Mouse (Mus musculus): ENCODE results near the gene Ms4a14.

Gene Ms4a14

GRCm38 (mm10) chr19:11314354-11314753 is at the start of gene Ms4a14:
Gene Ms4a14, minus strand, starts transcription at chr19:11314454.
- 69% methylated on average over 1 of the region's 1 CpGs for WGBS

GRCm38 (mm10) chr19:11360106-11360505 is 45.9 kb upstream of the Ms4a14 start:
- 47% methylated on average over 3 of the region's 3 CpGs for WGBS

- 87% methylated on average over 7 of the region's 7 CpGs for WGBS
Measured at GRCm38 (mm10) chr19:11355730-11356129, 41.5 kb upstream of the Ms4a14 start.

GRCm38 (mm10) chr19:11351878-11352277 is 37.6 kb upstream of the Ms4a14 start:
- WGBS, result 38% methylated on average over 3 of the region's 3 CpGs

GRCm38 (mm10) chr19:11349698-11350481 is 35.6 kb upstream of the Ms4a14 start:
- 55% methylated on average over 7 of the region's 7 CpGs for WGBS

- WGBS, result 80% methylated on average over 6 of the region's 6 CpGs
Measured at GRCm38 (mm10) chr19:11335932-11336331, 21.7 kb upstream of the Ms4a14 start, which contains the start of gene Ms4a7. Gene Ms4a7, minus strand, starts transcription at chr19:11336146.

- WGBS, result 70% methylated on average over 1 of the region's 1 CpGs
Measured at GRCm38 (mm10) chr19:11321123-11321522, 6.9 kb upstream of the Ms4a14 start.

- 84% methylated on average over 4 of the region's 4 CpGs for WGBS
Measured at GRCm38 (mm10) chr19:11316786-11317185, 2.5 kb upstream of the Ms4a14 start.

GRCm38 (mm10) chr19:11299529-11299928 is 14.7 kb downstream of the Ms4a14 start:
- WGBS, result 42% methylated on average over 4 of the region's 4 CpGs

- WGBS, result 41% methylated on average over 2 of the region's 2 CpGs
Measured at GRCm38 (mm10) chr19:11298939-11299338, 15.3 kb downstream of the Ms4a14 start.

- 14% methylated on average over 3 of the region's 3 CpGs for WGBS
Measured at GRCm38 (mm10) chr19:11293616-11294015, 20.6 kb downstream of the Ms4a14 start.

GRCm38 (mm10) chr19:11292990-11293389 is 21.3 kb downstream of the Ms4a14 start:
- 4% methylated on average over 12 of the region's 12 CpGs for WGBS

- 94% methylated on average over 2 of the region's 2 CpGs for WGBS
Measured at GRCm38 (mm10) chr19:11283773-11284172, 30.5 kb downstream of the Ms4a14 start, which contains the start of gene Ms4a5. Gene Ms4a5, minus strand, starts transcription at chr19:11283873.

GRCm38 (mm10) chr19:11280223-11280622 is 34.0 kb downstream of the Ms4a14 start:
- 93% methylated on average over 3 of the region's 3 CpGs for WGBS

GRCm38 (mm10) chr19:11276431-11276830 is 37.8 kb downstream of the Ms4a14 start:
- WGBS, result 79% methylated on average over 5 of the region's 5 CpGs

- WGBS, result 80% methylated on average over 4 of the region's 4 CpGs
Measured at GRCm38 (mm10) chr19:11266956-11267355, 47.3 kb downstream of the Ms4a14 start.

GRCm38 (mm10) chr19:11266052-11266845 is 48.0 kb downstream of the Ms4a14 start, which contains the start of gene Ms4a1:
Gene Ms4a1, minus strand, starts transcription at chr19:11266241.
- WGBS, result 84% methylated on average over 8 of the region's 8 CpGs

GRCm38 (mm10) chr19:11264602-11265185 is 49.6 kb downstream of the Ms4a14 start:
- WGBS, result 84% methylated on average over 9 of the region's 9 CpGs

- 81% methylated on average over 3 of the region's 3 CpGs for WGBS
Measured at GRCm38 (mm10) chr19:11263549-11263948, 50.7 kb downstream of the Ms4a14 start.

- WGBS, result 72% methylated on average over 4 of the region's 4 CpGs
Measured at GRCm38 (mm10) chr19:11262932-11263331, 51.3 kb downstream of the Ms4a14 start.

- 90% methylated on average over 2 of the region's 2 CpGs for WGBS
Measured at GRCm38 (mm10) chr19:11261522-11261921, 52.7 kb downstream of the Ms4a14 start.

Data from cerebral cortex, adult 2 months (tissue).